Mouse (Mus musculus) hindlimb bud, embryonic 11.5 days (tissue): ENCODE data around the gene Gmds.

ENCODE experiments used
- DNase-seq: peaks from one replicate; pipeline ENCODE4 v3.0.0-alpha.2; 2012; ENCODE audit warnings: low read depth, low spot score; ENCODE audit errors: extremely low spot score

The Gmds gene

DNA sequence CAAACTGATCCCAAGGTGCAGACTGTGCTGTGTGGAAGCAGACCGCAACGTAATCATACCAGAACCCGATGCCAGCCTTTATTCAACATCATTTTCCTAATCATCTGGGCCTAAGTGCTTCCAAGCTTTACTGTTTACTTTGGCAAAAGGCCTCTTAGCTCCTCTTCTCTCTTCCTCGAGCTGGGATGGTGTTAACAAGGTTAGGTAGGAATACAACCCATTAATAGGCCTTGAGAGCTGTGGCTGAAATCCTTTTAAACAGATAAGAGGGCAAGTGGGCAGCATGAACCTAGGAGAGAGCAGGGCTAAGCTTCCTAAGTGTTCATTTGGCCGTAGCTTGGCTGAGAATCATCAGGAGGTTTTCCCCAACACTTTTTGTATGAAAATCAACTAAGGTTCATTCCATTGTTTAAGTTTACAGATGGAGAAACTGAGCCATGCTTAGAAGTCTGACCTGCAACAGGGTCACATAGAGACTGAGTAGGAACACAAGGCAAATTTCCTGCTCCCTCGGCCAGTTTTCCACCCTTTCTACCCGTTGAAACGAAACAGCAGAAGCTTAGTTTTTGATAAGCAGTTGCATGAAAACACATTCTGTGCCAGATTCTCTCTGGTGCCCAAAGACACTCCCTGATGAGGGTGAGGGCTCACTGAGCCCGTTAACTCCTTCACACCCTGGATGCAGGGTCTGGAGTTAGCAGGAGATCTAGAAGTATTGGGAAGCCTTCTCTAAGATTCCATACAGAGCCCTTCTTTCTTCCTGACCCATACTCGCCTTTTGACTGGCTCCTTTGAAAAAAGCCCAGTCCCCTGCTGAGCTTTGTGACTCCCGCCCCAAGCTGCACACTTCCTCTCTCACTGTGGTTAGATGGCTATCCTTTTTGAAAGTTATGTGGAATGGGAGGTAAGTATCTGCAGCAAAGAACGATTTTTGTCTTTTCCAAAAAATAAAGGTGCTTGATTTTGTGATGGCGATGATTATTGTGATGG is 379.9 kb downstream of the Gmds start:
- DNase-seq: no peak

DNA sequence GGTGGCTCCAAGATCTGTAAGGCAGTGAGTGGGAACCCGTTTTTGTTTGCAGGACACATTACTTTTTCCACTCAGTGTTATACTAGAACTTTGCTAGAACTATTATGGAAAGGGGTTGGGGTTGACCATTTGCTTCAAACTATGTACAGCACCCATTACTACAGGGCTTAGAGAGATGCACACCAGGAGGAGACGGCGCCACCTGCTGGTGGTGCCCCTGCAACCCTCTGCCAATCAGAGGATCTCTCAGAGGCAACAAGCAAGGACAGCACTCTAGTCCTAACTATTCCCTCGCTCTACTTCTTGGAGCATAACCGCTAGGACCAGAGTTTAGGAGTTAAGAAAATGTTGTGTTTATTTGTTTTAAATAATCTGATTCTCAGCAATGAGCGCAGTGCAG is 382.0 kb downstream of the Gmds start:
- no peak for DNase-seq

DNA sequence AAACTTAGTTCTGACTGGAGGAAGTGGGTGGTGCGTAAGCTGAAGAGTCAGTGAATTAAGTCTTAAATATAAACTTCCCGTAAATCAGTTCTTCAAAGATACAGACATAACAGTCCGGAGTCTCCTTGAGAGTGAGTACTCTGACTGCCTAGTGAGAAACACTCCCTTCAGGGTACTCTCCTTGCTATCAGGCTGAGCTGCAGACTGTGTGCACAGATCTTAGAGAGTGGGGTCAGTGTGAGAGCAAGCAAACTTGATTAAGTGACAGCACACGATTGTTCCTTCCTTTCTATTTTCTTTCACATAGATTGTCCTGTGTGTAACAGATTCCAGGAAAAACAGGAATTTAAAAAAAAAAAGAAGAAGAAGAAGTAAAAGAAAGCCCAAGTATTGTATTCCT is 382.4 kb downstream of the Gmds start:
- DNase-seq: no peak

- no peak for DNase-seq
Observed at GRCm38 (mm10) chr13:31955171-31955570, 383.4 kb downstream of the Gmds start.

GRCm38 (mm10) chr13:31944676-31945210 is 393.8 kb downstream of the Gmds start:
- DNase-seq: no peak

- DNase-seq: no peak
Observed at GRCm38 (mm10) chr13:31943482-31944275, 394.9 kb downstream of the Gmds start.

GRCm38 (mm10) chr13:31929299-31929698 is 409.2 kb downstream of the Gmds start:
- DNase-seq: no peak

DNA sequence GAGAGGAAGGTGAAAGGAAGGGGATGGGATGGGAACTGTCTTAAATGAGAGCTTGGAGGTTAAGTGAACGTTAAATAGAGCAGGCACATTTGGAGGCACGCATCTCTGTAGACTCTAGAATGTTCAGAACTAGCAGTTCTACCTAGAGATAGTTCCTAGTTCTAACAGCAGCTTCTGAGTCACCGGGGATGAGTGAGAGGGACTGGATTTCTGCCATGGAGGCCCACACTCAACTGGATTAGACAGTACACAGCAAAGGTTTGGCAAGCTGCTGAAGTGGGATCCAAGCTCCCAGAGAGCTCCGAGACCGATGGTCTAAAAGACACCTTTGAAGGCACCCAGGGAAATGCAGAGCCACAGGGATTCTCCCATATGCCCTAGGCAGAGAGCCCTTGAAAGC is 411.9 kb downstream of the Gmds start:
- DNase-seq: no peak

GRCm38 (mm10) chr13:31924506-31924905 is 414.0 kb downstream of the Gmds start:
- DNase-seq: no peak

- no peak for DNase-seq
Observed at GRCm38 (mm10) chr13:31919716-31920115, 418.8 kb downstream of the Gmds start.

GRCm38 (mm10) chr13:31917387-31917786 is 421.2 kb downstream of the Gmds start:
- no peak for DNase-seq

DNA sequence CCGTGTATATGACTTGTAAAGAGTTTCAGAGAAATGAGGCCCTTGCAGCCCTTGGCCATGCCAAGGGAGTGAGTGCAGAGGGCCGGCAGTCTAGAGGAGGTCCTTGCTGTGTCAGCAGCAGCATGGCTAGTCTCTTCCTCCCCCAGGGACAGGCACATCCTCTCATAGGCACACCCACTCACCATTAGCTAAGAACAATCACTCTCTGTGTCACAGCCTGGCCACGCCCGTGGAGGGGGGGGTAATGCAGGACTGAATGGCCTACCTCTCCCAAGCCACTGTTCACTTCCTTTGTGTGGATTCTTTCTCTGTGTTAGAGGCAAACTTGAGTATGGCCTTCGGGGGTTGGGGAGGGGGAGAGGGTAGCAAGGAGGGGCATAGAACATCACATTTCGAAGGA is 422.8 kb downstream of the Gmds start:
- no peak for DNase-seq

- no peak for DNase-seq
Observed at GRCm38 (mm10) chr13:31914901-31915587, 423.5 kb downstream of the Gmds start.

DNA sequence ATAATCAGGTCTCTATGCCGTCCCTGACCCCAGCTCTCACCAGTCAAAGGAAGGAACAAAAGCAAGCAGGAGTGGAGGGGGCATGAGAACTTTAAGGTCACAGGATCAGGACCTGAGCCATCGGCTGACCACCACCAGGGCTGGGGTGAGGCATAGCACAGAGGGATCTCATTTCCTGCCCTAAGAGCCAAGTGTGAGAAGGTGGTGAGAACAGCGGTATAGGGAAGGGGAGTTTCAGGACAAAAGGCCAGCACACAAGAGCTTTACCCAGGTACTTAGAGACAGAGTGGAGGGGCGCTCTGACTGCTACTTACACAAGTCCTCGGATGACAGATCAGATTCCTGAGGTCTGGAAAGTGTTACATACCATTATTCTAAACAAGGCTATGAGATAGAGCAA is 426.6 kb downstream of the Gmds start:
- DNase-seq: peak; percentile 31

GRCm38 (mm10) chr13:31911362-31911761 is 427.2 kb downstream of the Gmds start:
- DNase-seq: no peak

DNA sequence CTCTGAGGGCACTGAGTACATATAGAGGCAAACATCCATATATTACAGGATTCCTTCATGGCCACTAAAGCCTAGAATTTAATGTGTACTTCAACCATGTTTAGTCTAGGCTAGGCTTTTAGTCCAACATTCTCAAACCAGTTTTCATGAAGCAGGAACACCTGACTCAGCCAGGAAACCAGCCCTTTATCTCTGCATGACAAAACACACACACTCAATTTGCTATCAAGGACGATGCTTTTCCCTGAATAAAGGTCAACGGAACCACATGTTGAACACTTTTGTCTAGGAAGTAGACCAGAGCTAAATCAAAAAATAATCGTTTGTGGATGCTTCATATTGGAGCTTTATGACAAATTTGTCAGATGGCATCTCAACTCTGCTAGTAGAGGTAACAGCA is 429.5 kb downstream of the Gmds start:
- DNase-seq: no peak

DNA sequence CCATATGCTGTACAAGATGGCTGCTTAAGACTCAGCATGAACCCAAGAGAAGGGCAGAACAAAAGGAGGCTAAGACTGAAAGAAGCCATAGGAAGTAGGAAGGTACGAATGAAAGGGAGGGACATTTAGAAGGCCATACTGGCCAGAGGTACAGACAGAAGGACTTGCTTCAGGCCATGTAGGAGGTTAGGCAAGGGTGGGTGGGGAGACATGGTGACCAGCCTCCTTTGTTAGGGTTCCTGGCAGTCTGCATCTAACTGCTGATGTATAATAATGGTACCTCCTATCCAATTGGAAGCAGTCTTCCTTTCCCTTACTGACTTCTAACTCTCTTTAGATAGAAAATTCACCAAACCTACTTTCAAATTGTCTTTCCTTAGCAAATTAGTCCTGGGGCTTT is 432.0 kb downstream of the Gmds start:
- no peak for DNase-seq

DNA sequence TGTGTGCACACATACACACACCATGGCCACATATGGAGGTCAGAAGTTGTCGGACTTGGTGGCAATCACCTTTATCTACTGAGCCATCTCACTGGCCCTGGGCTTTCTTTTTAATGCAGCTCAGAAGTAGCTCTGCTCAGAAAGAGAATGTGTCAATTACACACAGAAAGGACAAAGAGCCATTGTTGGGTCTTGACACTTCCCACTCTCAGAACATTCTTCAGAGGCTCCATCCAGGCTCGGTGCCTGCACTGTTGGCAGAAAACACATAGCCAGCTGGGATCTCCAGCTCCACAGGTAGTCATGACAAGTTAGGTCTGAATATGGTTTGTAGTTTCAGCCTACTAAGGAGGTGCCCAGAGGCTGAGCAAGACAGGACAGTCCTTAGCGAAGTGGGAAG is 438.3 kb downstream of the Gmds start:
- no peak for DNase-seq

GRCm38 (mm10) chr13:31899392-31899791 is 439.1 kb downstream of the Gmds start:
- no peak for DNase-seq

DNA sequence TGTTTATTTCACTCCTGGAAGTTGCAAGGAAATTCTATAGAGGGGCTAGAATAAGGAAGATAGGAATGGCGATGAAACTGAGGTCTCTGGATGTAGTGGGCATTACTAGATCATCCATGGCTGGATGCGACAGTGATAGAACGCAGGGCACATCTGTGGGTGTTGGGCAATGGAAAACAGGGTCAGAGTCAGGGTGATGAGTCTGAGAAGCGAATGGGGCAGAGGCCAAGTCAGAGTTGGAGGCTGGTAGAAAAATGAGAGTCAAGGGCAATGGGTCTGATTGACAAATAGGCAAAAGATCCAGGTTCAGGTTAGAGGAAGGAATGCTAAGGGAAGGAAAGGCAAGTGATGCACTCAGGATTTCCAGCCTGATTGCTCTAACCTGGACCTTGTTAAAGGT is 441.0 kb downstream of the Gmds start:
- DNase-seq: no peak

GRCm38 (mm10) chr13:31894511-31894910 is 444.0 kb downstream of the Gmds start:
- DNase-seq: no peak
